Comparison of ENCODE assay signal across 25 mouse cellular contexts in genomic region chr11:61293251-61293650, GRCm38 (mm10). TPM values are rescaled to one million over a fixed set of nuclear protein-coding genes. Genes with fewer than 3 reads are reported as not detected.
DNase-seq lines count a peak whose midpoint lies in the region; TF ChIP-seq lines count a peak whose summit lies in the region.
"Had no signal": no experiment of that assay in that cellular context is flagged by ENCODE, and none has a peak within 500 bp of the region (broad histone marks: within the 10 kb centered on the region; RNA-seq: fewer than 3 reads in every experiment).

No protein-coding gene starts in this region.

- H3K27ac ChIP-seq in gastrocnemius, adult 2 months = 0 out of 2 replicates have a peak overlapping the region, but pooled peaks have one; percentile 35
- H3K27ac ChIP-seq: forebrain, embryonic 10.5 days; forebrain, embryonic 13.5 days; heart, embryonic 15.5 days; hindbrain, embryonic 14.5 days; hindbrain, postnatal 0 days had no signal

- DNase-seq in gastrocnemius, adult 2 months = no peak
- no peak for DNase-seq in gastrocnemius, adult 18-20 months (ENCODE audit: low spot score)
- peak; percentile 61 for DNase-seq in ES-CJ7 (ENCODE audit: low read depth, low spot score)
- peak; percentile 57 for DNase-seq in embryo, embryonic 10.5 days (ENCODE audit: low spot score)
- no peak for DNase-seq in thymus, adult 18-20 months
- DNase-seq in kidney, postnatal 36 days = no peak
- DNase-seq: adrenal gland, adult 8-10 months; adrenal gland, postnatal 25 days; B cell, adult 2 months; cerebellum, adult 11-12 months; cerebellum, adult 8-10 months; cerebellum, postnatal 10 days; cerebellum, postnatal 36 days; gastrocnemius, postnatal 25 days; heart, adult 18-20 months; heart, postnatal 10 days; heart, postnatal 4 days; kidney, adult 18-20 months had no signal

- intact Hi-C loops in gastrocnemius, adult 2 months (cut with DNase I) = no loop called here

- no peak for TF ChIP-seq CTCF in gastrocnemius, adult 2 months (IDR thresholded peaks at IDR 0.05)

- no peak overlapping the region for H3K4me3 ChIP-seq in gastrocnemius, adult 2 months
- H3K4me3 ChIP-seq: forebrain, embryonic 10.5 days; forebrain, embryonic 13.5 days; heart, embryonic 12.5 days; heart, embryonic 15.5 days had no signal

RNA-seq across cellular contexts. Expression of gene Aldh3a2, which starts 26.0 kb away (rescaled TPM):
- total RNA-seq in gastrocnemius, adult 2 months (2021) = 10 to 100 TPM; 12.0 to 13.0 TPM
- 10 to 100 TPM in 1 of 2 experiments, 1 to 10 TPM in 1; 9.8 to 15.1 TPM for total RNA-seq in gastrocnemius, adult 18-20 months (2021)

RNA-seq across cellular contexts. Expression of gene Slc47a2, which starts 49.4 kb away (rescaled TPM):
- total RNA-seq in gastrocnemius, adult 2 months (2021) = not detected
- total RNA-seq in gastrocnemius, adult 18-20 months (2021) = not detected
- total RNA-seq: adrenal gland, adult 8-10 months; adrenal gland, postnatal 25 days; gastrocnemius, adult 8-10 months; gastrocnemius, postnatal 25 days; heart, adult 18-20 months had no signal

Comparison
In these comparisons a context has a peak if more than half of its experiments do, and no peak if none do; other contexts are left out.
1. DNase-seq: peak in ES-CJ7 (single experiment) and embryo, embryonic 10.5 days (single experiment); none in gastrocnemius, adult 2 months (single experiment), gastrocnemius, adult 18-20 months (single experiment), thymus, adult 18-20 months (0 of 2) and kidney, postnatal 36 days (0 of 2).